Mouse (Mus musculus) forebrain, embryonic 16.5 days (tissue): ENCODE measurements at regions not wholly inside any gene's neighbourhood (a gene's known extent, or its start where the extent isn't known, plus 50 kb on each side); places are given as distances from the start of the nearest gene placed in this dataset.

Source experiments
- ATAC-seq: fragments of 200-750 bp; cut with Nextera tagmentation; 2 replicates; pipeline ENCODE4 v1.8.0; 2017; ENCODE audit warnings: mild to moderate bottlenecking, moderate library complexity
- H3K27ac ChIP-seq: fragments of 300-500 bp; sonication (generic); 2 replicates; pipeline ENCODE4 v1.5.1; 2014; ENCODE audit warnings: low read length, control low read depth
- H3K27me3 ChIP-seq: fragments of 300-500 bp; sonication (generic); replicated peaks from 2 replicates; pipeline ENCODE4 v1.6.1; 2014; ENCODE audit warnings: low read length; ENCODE audit not compliant: control insufficient read depth, insufficient read depth
- H3K36me3 ChIP-seq: fragments of 300-500 bp; sonication (generic); 2 replicates; pipeline ENCODE4 v1.6.1; 2014; ENCODE audit not compliant: control insufficient read depth, insufficient read depth
- H3K4me1 ChIP-seq: fragments of 300-500 bp; sonication (generic); replicated peaks from 2 replicates; pipeline ENCODE4 v1.6.1; 2014; ENCODE audit warnings: low read length; ENCODE audit not compliant: control insufficient read depth, insufficient read depth
- H3K4me2 ChIP-seq: fragments of 300-500 bp; sonication (generic); 2 replicates; pipeline ENCODE4 v1.6.1; 2014; ENCODE audit warnings: mild to moderate bottlenecking, low read length, control low read depth
- H3K4me3 ChIP-seq: fragments of 300-500 bp; sonication (generic); replicated peaks from 2 replicates; pipeline ENCODE4 v1.5.1; 2014; ENCODE audit warnings: mild to moderate bottlenecking, low read length, control low read depth
- H3K9ac ChIP-seq: fragments of 300-500 bp; sonication (generic); replicated peaks from 2 replicates; pipeline ENCODE4 v1.6.1; 2014; ENCODE audit warnings: low read depth, low read length, control low read depth
- H3K9me3 ChIP-seq: fragments of 300-500 bp; sonication (generic); 2 replicates; pipeline ENCODE4 v1.6.1; 2016; ENCODE audit warnings: low read length; ENCODE audit not compliant: control insufficient read depth
- WGBS: fragments of 180-500 bp; shearing (Covaris S2); extraction: QIAGEN DNeasy Blood & Tissue Kit; methylation state at CpG from one replicate; pipeline ENCODE4 v1.1.7; 2014; 5-methylcytosine and 5-hydroxymethylcytosine counted together

GRCm38 (mm10) chr16:93285191-93285590 lies 318.7 kb downstream of the Setd4 start:
- Histone ChIP-seq H3K4me3 (no peak overlapping the region), H3K4me2 (no peak overlapping the region), H3K27ac (no peak overlapping the region), H3K9ac (no peak overlapping the region), H3K36me3 (no peaks in the 10 kb centered on the region), H3K4me1 (peaks cover 7% of the 10 kb centered on the region), H3K9me3 (no peaks in the 10 kb centered on the region), H3K27me3 (no peaks in the 10 kb centered on the region; the same call in 1 of the 2 replicates)
- WGBS, result 89% methylated on average over 6 of the region's 6 CpGs
- ATAC-seq, result no peak

DNA sequence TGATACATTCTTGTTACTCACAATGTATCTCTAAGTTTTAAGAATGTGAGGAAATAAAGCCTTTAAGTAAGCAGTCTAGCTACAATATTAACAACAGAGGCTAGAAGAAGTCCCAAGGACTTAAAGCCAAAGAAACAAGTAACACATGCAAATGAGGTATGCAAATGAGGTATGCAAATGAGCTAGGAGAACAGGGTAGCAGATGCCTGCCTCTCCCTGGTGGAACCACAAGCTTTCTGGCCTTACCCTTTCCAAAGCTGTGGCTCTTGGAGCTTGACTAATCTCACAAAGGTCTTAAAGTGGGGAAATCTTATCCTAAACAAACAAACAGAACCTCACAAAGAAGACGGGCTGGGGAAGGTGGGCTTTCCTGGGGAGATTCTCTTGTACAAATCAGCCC lies 322.1 kb downstream of the Setd4 start:
- H3K9me3 ChIP-seq, result no peaks in the 10 kb centered on the region
- no peak overlapping the region for H3K4me3 ChIP-seq
- H3K27ac ChIP-seq, result no peak overlapping the region
- no peaks in the 10 kb centered on the region for H3K27me3 ChIP-seq
- H3K9ac ChIP-seq, result no peak overlapping the region
- peaks cover 7% of the 10 kb centered on the region for H3K4me1 ChIP-seq
- peak; percentile 74 for ATAC-seq
- H3K4me2 ChIP-seq, result no peak overlapping the region
- no peaks in the 10 kb centered on the region for H3K36me3 ChIP-seq
- WGBS, result 20% methylated on average over 1 of the region's 1 CpGs

- Histone ChIP-seq H3K27me3 (no peaks in the 10 kb centered on the region), H3K9ac (no peak overlapping the region), H3K9me3 (no peaks in the 10 kb centered on the region), H3K4me2 (no peak overlapping the region), H3K4me1 (no peaks in the 10 kb centered on the region), H3K27ac (no peak overlapping the region), H3K4me3 (no peak overlapping the region), H3K36me3 (no peaks in the 10 kb centered on the region)
- ATAC-seq, result no peak
- WGBS, result 59% methylated on average over 8 of the region's 8 CpGs
Observed at GRCm38 (mm10) chr16:93272636-93273035, 331.2 kb downstream of the Setd4 start.

DNA sequence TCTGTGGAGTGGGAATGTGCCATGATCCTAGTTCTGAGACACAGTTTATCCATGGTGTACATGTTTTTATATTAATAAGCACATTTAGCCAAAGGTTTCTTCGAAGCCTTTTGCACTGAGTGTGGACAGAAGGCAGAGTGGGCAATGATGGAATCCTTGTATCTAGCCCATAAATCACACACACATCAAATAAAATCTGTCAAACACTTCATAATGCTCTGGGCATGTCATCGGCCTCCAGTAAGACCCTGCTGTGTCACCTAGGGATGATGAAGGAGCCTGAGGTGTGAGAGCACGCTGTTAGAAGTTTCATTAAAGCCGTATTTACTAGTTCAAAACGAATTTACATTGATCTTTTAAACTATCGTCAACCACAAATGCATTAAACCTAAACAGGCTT lies 331.7 kb downstream of the Setd4 start:
- H3K9ac ChIP-seq, result no peak overlapping the region
- no peak overlapping the region for H3K27ac ChIP-seq
- no peaks in the 10 kb centered on the region for H3K27me3 ChIP-seq
- ATAC-seq, result no peak
- H3K36me3 ChIP-seq, result no peaks in the 10 kb centered on the region
- H3K4me3 ChIP-seq, result no peak overlapping the region
- H3K4me2 ChIP-seq, result no peak overlapping the region
- no peaks in the 10 kb centered on the region for H3K4me1 ChIP-seq
- 71% methylated on average over 6 of the region's 6 CpGs for WGBS
- no peaks in the 10 kb centered on the region for H3K9me3 ChIP-seq

DNA sequence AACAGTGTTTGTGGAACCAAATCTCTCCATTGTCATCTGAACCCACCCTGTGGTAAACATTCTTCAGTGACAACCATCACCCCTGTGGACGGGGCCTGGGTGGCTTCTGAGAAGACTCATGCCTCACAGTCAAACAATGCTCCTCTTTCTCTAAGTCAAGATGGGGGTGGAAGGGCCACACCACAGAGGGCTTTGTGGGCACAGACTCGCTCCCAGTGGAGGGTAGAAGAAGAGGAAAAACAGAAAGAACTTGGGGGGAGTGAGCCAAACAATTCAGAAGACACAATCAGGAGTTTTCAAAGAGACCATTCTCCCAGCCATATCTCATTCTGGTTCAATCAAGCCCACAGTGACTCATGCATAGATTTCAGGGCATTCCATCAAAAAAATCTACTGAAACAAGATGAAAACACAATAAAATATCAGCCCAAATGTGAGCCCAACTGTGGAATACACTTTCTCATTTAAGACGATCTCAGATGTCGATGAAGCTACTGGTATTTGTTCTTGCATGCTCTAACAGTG lies 339.7 kb downstream of the Setd4 start:
- ATAC-seq, result no peak

DNA sequence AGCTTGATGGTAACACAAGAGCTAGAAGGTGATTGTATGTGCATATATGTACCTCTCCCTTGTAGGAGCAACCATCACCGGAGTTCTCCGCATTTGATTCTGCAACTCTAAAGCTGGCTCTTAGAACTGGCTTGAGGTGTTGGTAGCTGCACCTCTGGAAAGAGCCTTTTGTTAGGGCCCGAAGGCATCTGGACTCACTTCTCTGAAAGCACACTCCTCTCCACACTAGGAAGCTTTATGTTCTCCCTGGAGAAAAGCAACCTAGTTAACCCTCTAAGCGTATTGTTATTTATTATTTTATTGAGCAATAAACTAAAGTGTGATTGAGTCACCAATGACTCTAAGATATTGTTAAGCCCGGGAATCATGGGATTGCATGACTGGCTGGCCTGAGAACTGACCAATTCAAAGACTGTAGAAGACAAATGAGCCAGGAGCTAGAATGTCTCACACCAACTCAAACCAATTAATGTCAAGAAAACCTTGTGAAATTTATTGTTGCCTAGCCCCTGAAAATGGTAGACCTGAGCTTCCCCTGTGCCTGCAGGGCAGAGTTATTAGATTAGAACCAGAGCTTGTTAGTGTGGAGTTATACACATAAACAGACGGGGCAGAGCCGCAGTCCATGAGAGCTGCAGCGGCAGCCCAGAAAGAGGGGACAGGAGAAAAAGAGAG lies 340.6 kb downstream of the Setd4 start:
- Histone ChIP-seq H3K36me3 (no peaks in the 10 kb centered on the region), H3K4me1 (peaks cover 2% of the 10 kb centered on the region; the same call in 1 of the 2 replicates), H3K4me2 (no peak overlapping the region), H3K4me3 (no peak overlapping the region), H3K9me3 (no peaks in the 10 kb centered on the region), H3K27ac (no peak overlapping the region), H3K9ac (no peak overlapping the region), H3K27me3 (no peaks in the 10 kb centered on the region)
- WGBS, result 89% methylated on average over 8 of the region's 8 CpGs
- no peak for ATAC-seq

More for the DNA sequence above, 339.7 kb downstream of the Setd4 start:
- Histone ChIP-seq H3K9ac (no peak overlapping the region), H3K9me3 (no peaks in the 10 kb centered on the region), H3K27ac (no peak overlapping the region), H3K4me1 (no peaks in the 10 kb centered on the region), H3K4me2 (no peak overlapping the region), H3K4me3 (no peak overlapping the region), H3K36me3 (no peaks in the 10 kb centered on the region), H3K27me3 (no peaks in the 10 kb centered on the region)
- 69% methylated on average over 4 of the region's 4 CpGs for WGBS

GRCm38 (mm10) chr16:93246825-93247224 lies 357.0 kb downstream of the Setd4 start:
- no peak for ATAC-seq
- no peak overlapping the region for H3K27ac ChIP-seq
- H3K4me1 ChIP-seq, result no peaks in the 10 kb centered on the region
- H3K4me2 ChIP-seq, result no peak overlapping the region
- no peaks in the 10 kb centered on the region for H3K9me3 ChIP-seq
- H3K27me3 ChIP-seq, result no peaks in the 10 kb centered on the region
- 23% methylated on average over 7 of the region's 7 CpGs for WGBS
- no peak overlapping the region for H3K4me3 ChIP-seq
- H3K9ac ChIP-seq, result no peak overlapping the region
- no peaks in the 10 kb centered on the region for H3K36me3 ChIP-seq

GRCm38 (mm10) chr16:93245738-93246137 lies 358.1 kb downstream of the Setd4 start:
- Histone ChIP-seq H3K4me2 (no peak overlapping the region), H3K27ac (no peak overlapping the region), H3K4me3 (no peak overlapping the region), H3K9me3 (no peaks in the 10 kb centered on the region), H3K9ac (no peak overlapping the region), H3K27me3 (no peaks in the 10 kb centered on the region), H3K4me1 (no peaks in the 10 kb centered on the region), H3K36me3 (no peaks in the 10 kb centered on the region)
- 93% methylated on average over 6 of the region's 6 CpGs for WGBS
- no peak for ATAC-seq

DNA sequence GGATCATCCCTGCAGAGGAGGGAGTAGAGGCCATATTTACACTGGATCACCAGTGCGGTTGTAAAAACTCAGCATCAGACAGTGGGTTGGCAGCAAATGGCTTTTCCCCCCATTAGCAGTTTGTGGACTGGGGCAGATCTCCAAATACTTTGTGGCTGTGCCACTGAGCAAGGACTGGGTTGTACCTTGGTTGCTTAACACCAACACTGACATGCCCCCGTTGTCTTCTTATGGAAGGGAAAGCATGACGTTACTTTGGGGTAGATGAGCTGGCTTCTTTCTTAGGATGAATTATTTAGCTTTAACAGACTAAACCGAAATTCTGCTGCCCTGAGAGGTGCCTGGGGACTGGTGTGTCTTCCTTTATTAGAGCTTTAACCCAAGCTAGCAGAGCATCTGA lies 365.0 kb downstream of the Setd4 start:
- Histone ChIP-seq H3K36me3 (no peaks in the 10 kb centered on the region), H3K27me3 (no peaks in the 10 kb centered on the region)
- WGBS, result 89% methylated on average over 4 of the region's 4 CpGs

DNA sequence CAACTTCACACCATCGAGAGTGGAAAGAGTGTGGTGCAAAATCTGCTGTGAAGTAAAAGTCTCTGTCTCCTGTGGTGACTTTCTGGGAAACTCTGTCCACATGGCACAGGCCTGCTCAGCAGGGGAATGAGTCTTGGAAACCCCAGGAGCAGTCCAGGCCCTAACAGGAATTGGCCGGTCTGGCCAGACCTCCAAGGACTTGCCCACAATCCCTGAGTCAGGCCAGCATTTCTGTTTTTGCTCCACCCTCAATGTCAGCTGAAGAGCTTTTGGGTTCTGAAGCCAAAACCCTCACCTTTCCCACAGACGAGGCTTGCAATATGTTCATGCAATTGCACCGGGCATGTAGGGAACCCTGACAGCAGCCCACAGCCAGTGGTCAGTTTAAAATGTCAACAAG lies 365.5 kb downstream of the Setd4 start:
- Histone ChIP-seq H3K9me3 (no peaks in the 10 kb centered on the region), H3K27ac (no peak overlapping the region), H3K4me3 (no peak overlapping the region), H3K36me3 (no peaks in the 10 kb centered on the region), H3K4me2 (no peak overlapping the region), H3K9ac (no peak overlapping the region), H3K4me1 (no peaks in the 10 kb centered on the region), H3K27me3 (no peaks in the 10 kb centered on the region)
- WGBS, result 91% methylated on average over 4 of the region's 4 CpGs
- ATAC-seq, result no peak

More for the DNA sequence above, 365.0 kb downstream of the Setd4 start:
- ATAC-seq, result no peak
- H3K27ac ChIP-seq, result no peak overlapping the region
- no peak overlapping the region for H3K4me2 ChIP-seq
- no peak overlapping the region for H3K9ac ChIP-seq
- no peaks in the 10 kb centered on the region for H3K9me3 ChIP-seq
- no peak overlapping the region for H3K4me3 ChIP-seq
- no peaks in the 10 kb centered on the region for H3K4me1 ChIP-seq
